Mouse (Mus musculus) spleen, postnatal 4 days (tissue): ENCODE results near the gene Papss1.
"Not testable (repeated sequence)": the region's sequence is repeated elsewhere in the genome, so short reads cannot be mapped to it uniquely, and the experiment has no call there.

Experiments used
- DNase-seq, 2 experiments: peaks; one replicate each; pipeline ENCODE4 v3.0.0; 2022; ENCODE audit warnings: low spot score in 2 of 2

Gene Papss1

DNA sequence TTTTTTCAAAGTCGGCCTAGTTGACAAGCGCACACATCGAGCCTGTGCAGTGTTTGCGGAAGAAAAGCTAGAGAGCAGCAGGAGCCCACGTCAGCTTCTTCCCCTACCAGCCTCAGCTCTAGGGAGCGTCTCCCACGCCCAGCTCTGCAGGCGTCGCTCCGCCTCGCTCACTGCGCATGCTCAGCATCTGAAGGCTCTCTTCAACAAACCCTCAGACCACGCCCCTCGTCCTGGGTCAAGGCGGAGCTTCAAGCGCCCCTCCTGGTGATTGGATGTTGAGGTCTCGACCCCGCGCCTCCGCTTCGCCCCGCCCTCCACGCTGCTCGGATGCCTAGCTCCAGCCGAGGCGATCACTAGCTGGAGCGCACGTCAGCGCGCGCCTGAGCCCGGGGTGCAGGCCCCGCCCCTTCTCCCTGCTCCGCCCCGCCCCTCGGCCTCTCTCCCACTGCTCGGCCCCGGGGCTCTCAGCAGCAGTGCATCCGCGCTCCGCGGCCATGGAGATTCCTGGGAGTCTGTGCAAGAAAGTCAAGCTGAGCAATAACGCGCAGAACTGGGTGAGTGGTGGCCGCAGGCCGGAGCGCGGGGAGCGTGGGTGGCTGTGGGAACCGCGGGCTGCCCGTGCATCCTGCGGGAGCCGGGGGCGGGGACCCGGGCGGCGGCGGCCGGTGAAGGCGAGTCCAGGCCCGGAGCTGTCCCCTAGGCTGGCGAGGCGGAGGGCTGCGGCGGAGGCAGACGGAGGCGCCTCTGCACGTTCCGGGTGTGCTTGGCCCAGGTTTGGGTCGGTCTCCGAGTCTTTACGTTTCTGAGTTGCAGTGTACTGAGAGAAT lies at the start of gene Papss1:
Papss1 (plus strand) TSS at position 339 of the 827 bp plus-strand sequence.
- DNase-seq = peak; percentile 99

DNA sequence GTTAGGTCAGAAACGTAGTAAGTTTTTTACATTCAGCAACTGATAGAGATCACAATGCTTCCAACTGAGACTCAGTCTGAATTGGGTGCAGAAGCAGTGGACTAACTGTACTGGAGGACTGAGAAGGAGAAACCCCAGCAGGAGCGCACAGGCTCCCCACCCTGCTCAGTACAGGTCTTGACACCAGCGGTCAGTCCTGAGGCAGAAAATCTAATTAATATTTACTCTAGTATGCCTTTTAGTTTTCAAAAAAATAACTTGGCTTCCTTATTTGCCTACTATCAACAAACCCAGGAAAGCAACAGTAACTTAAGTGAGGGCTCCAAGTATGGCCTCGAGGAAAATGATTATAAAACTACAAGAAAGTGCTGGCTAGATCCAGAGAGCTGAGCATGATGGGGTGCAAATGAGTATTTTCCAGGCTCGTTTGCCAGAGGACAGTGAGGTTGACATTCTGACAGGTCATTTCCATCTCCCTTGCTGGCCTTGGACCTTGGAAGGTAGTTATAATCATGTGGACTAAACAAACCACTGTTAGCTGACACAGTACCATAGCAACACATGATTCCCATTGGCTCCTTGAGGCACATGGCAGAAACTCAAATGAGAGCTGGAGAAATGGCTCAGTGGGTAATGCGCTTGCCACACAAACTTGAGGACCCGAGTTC lies 48.1 kb upstream of the Papss1 start:
- no peak for DNase-seq

DNA sequence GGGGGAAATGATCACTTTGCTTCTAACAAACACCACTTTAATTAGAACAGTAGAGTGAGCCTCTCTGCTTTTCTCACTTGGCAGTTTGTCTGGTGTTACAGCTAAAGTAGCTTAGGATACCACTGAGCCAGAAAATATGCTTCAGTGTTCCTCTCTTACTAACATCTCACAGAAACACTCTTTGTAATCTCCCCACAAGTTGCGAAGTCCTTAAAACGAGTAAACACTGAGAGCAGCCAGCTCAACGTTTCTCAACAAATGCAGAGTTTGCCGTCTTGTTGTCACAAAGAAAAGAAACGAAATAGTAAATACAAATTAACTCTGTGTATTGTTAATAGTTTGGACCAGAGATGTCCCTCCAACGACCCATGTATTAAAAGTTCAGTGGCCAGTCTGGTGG lies 46.8 kb upstream of the Papss1 start:
- DNase-seq = no peak

DNA sequence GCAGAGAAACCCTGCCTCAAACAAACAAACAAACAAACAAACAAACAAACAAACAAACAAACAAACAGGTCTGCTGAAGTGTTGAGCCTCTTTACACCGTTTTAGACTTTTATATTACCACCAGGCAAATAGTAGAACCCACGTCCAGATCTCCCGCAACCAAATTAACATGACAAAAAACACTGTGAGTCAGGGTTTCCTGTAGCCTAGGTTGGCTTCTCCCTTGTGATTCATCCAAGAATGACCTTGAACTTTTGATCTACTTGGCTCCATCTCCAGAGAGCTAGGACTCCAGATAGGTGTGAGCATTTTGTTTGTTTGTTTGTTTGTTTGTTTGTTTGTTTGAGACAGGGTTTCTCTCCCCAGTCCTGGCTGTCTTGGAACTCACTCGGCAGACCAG lies 43.4 kb upstream of the Papss1 start:
- DNase-seq = no peak

DNA sequence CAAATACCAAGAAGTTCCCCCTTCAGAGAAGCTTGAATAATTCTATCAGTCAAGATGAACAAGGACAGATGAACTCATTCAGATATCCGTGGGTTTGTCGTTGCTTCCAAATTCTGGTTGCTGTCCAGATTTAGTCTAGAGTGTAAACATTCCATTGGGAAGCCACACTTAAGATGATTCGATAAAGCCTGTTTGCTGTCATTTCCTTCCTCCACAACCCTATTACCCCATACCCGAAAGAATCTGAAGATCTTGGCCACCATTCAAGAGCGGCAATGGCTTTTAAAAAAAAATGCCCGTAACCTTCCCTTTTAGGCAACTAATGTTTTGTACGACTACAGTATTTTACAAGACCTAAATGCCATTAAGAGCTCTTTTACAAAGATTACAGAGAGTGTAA lies 42.3 kb upstream of the Papss1 start:
- no peak for DNase-seq

DNA sequence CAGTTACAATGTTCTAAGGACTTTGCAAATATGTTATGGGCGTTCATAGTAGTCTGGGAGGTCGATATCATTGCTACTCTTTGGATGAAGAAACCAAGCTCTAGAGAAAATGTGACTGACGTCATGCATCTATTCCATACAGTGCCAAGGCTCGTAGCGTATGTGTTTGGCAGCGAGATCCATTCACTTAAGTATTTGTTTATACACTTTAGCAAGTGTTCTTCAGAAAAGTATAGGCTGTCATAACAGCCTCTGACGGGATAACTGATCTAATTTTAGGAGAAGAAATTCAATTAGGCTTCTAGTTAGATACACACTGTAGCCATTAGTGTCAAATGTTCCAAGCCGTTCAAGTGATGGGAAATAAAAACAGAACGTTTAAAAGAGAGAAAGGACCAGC lies 40.8 kb upstream of the Papss1 start:
- DNase-seq = no peak

DNA sequence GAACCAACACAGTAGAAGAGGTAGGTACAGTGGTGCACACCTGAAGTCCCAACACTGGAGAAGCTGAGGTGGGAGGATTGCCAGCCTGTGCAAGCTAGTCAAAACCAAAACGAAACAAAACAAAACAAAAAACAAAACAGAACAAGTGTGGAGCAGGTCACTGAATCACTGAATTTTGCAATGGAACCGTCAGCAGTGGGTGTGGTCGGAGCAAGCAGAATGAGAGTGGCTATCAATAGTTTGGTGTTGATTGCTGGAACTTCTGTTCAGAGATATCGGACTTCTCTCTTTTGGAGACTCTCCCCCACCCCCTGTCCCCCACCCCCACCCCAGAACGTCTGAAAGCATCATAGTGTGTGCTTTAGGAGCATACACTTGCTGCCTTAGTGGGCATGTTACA lies 40.4 kb upstream of the Papss1 start:
- DNase-seq = no peak

DNA sequence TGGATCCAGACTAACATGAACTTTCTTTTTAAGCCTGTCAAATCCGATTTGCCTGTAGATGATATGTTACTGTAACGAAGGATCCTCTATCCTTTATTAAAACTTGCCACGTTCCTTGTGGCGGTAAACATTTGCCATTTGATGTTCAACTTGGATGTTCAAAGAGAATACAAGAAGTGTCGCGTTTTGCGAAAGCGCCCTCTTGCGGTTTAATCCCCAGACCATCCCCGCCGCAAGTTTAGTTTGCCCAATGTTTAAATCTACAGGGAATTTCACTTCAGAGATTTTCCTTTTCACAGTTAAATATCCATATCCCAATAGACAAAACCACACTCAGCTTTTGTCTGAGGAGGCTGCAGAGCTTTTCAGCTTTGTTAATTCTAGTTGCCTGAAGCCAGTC lies 39.8 kb upstream of the Papss1 start:
- DNase-seq = no peak

DNA sequence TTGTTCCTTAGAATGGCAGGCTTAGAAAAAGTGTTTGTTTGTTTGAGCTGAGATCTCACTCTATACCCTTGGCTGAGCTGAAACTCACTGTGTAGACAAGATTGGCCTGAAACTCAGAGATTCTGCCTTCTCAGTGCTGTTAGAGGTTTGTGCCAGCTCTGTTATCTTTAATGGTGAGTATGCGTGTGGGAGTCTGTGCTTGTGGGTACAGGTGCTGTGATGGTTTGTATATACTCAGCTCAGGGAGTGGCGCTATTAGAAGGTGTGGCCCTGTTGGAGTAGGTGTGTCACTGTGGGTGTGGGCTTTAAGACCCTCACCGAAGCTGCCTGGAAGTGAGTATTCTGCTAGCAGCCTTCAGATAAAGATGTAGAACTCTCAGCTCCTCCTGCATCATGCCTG lies 39.3 kb upstream of the Papss1 start:
- no peak for DNase-seq

DNA sequence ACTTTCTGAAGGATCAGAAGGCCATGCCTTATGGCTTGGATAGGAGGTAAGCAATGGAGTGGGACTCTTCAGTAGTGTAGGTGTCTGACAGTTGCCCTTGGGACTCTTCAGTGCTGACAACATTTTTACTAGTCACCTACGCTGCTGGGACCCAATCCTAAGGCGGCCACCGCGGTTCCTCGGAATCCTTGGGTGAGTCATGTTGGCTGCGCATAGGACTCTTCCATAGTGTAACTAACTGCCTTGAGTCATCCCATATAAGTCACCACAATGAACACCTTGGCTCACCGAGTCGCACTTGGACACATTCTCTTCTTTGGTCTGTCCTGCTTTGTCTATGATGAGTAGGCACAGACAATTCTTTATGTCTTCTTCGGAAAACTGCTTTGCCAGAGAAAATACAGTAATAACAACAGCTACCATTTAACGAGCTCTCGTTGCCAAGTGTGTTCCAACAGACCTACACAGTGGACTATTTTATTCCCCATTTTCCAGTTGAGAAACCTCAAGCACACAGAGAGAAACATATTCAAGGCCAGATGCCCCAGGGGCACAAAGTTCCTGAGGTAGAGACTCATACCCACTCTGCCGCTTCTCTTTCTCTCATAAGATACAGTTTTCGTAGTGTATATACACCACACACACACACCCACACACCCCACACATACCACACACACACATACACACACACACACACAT lies 23.2 kb upstream of the Papss1 start:
- no peak for DNase-seq

DNA sequence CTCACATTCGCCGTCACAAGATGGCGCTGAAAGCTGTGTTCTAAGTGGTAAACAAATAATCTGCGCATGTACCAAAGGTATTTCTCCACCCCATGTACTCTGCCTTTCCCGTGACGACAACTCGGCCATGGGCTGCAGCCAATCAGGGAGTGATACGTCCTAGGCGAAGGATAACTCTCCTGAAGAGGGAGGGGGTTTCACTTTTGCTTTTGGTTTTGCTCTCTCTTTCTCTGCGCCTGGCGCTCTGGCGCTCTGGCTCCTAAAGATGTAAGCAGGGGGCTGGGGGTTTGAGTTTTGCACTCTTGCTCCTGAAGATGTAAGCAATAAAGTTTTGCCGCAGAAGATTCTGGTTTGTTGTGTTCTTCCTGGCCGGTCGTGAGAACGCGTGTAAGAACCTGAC lies 17.0 kb upstream of the Papss1 start:
- not testable (repeated sequence) for DNase-seq

DNA sequence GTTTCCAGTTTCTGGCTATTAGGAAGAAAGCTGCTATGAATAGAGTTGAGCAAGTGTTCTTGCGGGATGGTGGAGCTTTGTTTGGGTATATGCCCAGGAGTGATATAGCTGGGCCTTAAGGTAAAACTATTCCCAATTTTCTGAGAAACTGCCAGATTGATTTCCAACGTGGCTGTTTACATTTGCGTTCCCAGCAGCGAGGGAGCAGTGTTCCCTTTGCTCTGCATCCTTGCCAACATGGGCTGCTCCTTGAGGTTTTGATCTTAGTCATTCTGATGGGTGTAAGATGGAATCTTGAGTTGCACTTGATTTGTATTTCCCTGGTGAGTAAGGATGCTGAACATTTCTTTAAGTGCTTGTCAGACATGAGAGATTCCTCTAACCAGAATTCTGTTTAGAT lies 14.5 kb upstream of the Papss1 start:
- no peak for DNase-seq

DNA sequence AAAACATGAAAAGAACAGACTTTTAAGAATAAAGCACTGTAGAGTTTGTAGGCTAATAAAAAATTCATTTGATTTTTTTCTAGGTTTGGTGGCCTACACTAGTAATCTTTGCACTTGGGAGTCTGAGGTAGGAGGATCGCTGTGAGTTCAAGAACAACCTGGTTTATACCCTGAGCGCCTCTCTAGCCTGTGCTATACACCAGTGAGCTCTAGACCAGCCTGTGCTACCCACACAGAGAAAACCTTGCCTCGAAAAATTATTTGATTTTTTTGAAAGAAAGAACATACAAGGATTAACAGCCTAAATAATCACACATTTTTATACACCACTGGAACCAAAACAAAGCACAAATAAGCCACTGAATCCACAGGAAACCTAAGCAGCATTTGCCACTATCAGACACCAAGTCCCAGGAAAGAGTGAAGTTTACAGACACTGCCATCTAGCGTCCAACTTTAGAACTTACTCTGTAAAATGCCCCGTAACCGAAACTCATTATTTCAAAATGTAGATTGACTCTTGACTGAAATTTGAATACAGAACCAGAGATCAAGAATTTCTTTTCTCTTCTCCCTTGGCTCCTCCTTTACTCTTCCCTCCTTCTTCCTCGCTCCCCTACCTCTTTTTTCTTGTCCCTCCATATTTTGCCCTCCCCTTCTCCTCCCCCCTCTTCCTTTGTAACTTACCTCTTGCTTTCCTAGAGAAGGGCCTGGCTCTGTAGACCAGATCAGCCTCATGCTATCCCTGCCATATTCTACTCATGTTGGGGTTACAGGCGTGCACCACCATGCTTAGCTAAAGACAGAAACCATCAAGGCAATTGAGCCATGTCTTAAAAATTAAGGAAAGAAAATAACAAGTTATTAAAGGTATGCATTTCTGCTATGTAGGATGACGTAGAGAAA lies 12.0 kb upstream of the Papss1 start:
- no peak for DNase-seq

DNA sequence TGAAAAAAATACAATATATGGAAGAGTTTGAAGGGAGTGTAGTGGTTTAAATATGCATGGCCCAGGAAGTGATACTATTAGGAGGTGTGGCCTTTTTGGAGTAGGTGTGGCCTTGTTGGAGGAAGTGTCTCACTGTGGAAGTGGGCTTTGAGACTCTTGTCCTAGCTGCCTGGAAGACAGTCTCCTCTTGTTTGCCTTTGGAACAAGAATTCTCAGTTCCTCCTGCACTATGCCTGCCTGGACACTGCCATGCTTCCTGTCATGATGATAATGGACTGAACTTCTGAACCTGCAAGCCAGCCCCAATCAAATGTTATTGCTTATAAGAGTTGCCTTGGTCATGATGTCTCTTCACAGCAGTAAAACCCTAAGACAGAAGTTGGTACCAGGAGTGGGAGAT lies 8.8 kb upstream of the Papss1 start:
- DNase-seq = no peak

DNA sequence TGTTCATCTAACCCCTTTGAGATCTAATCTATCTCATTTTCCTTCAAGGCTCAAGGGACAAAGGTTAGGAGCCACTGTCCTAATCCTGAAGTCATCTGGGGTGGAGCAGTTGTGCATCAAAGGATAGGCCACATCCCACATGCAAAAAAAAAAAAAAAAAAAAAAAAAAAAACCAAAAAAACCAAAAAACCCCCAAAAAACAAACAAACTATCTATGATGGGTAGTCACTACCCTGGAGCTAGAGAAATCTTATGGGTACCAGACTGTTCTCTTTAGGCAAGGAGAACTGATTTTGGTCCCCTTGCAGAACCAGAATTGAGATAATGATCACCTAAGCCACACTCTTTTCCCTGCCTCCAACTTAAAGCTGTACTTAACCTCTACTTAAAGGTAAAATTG lies 3.0 kb upstream of the Papss1 start:
- DNase-seq = no peak

DNA sequence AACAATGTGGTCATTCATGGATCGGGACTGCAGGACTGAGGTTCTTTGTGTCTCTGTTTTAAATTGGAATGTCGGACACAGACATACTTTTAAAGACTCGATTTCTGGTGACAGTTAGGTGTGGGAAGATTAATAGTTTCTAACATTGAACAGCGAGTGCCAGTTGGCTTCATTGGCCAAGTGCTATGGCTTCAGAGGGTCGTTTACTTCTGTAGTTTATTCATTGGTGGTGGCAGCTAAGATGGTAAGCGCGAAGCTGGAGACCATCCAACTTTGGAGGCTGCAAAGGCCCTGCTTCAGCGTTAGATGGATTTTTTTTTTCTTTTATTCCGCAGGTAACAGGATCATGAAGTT lies 666 bp downstream of the Papss1 start:
- no peak for DNase-seq

DNA sequence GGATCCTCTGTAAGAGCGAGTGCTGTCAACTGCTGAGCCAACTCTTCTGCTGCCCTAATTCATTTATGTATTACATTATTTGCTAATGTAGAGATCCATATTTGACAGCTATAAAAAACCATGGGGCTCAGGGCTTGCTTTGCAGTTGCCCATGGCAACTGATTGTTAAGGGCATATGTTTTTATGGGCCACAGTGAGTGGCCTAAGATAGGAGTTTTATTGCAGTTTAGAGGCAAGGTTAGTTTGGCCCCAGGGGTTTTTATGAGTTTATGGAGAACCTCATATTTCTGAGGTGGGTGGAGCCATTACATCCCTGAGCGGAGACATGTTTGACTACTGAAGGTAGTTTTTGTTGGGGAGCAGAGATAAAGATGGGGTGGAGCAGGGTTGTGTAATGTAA lies 1.7 kb downstream of the Papss1 start:
- DNase-seq = no peak

DNA sequence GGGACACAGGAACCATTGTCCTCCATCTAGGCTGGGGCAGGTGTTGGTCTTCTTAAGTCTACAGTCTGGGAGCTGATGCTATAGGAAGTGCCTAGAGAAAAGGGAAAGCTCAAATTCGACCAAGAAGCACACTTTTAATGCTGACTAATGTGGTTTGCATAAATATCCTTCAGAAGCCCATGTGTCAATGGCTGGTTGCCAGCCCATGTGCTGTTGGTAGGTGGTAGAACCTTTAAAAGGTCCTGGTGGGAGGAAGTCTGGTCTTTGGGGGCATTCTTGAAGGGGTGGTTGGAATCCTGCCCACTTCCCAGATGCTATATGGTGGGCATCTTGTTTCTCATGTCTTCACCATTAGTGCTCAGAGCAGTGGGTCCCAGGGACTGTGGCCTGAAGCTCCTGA lies 5.9 kb downstream of the Papss1 start:
- no peak for DNase-seq

DNA sequence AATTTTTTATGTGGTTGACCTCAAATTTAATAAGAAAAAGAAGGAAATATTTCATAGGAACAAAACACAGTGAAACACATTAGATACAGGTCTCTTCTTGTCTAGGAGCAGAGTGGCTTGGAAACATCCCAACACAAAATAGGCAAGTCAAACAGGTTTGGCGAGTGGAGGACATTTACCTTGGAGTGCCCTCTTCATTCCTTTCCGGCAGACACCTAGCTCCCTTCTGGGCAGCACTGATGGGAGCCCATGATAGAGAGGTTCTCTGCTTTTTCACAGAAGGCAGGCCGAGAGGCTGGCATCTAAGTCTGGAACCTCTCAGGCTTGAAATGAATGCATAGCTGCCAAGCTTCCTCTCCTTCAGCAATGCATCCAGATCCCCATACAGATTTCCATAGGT lies 9.0 kb downstream of the Papss1 start:
- DNase-seq = no peak

DNA sequence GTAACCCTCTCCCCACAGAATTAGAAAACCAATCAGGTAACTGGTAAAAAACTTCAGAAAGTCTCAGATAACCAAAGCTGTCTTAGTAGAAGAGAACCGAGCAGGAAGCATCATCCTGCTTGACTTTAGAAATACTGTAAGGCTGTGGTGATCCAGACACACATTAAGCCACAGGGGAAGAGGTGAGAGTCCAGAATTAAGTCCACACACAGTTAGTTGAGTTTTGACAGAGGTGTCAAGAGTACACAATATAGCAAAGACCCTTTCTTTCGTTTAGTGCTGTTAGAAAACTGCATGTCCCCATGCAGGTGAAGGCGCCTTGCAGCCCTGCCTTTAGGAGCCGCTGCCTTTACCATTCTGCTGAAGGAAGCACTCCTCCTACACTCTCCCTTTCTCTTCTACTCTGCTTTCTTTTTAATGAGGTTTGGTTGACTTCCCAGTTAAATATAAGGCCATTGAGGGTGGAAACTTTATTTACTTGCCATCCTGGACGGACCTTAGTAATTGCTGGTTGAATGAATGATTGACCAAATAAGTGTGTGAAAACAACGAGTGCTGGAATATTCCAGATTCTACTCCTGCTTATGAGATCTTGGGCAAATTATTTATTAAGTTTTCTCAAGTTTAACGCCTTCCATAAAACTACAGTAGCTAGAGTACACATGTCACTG lies 14.0 kb downstream of the Papss1 start:
- DNase-seq = no peak

DNA sequence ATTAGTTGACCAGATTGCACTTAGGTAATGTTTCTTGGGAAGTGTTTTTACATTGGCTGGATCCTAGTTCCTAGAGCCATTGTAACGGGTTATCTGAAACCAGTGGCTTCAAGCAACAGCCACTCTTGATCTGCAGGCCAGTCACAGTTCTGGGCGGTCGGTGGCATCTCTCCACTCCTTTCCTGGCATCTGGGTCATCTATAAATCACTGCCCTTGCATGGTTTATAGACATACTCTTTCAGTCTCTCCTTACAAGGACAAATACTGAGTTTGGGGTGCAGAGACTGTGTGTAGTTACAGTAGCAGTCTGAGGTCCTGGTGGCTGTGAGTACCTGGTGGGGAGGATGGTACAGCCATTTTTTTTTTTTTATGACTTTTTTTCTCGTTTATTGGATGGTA lies 15.5 kb downstream of the Papss1 start:
- DNase-seq = no peak
